Mouse (Mus musculus): ENCODE results near the gene Ly6c2.
"Not testable (repeated sequence)": the region's sequence is repeated elsewhere in the genome, so short reads cannot be mapped to it uniquely, and the experiment has no call there.

Gene Ly6c2

DNA sequence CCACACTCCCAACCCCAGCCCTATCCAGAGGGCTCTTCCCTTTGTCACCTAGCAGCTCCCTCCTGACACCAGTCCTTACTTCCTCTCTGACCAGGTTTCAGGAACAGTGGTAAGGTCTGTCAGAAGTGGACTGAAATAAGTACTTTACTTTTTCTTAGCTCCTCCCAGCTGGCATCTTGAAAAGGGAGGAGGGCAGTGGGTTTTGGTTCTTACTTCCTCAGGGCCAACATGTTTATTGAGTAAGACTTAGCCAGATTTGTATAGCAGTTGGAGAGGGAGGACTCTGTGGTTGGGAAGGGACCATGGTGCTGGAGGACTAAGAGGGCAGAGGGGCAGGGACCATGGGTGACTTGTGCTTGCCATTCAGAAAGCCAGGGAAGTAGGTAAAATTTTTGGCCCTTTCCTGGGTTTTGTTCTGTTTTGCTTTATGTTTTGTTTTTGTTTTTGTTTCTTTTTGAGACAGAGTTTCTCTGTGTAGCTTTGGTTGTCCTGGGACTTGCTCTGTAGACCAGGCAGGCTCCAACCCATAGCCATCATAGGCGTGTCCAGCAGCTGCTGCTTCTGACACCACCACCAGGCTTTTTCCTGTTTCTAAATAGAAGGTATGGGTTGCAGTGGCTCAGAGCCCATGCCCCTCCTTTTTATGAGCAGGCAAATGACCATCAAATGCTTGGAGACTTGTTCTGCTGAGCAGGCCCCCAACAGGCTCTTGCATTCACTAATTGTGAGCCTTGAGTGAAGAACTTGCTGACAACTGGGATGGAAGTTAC, at the start of gene Ly6c2:
Gene Ly6c2, minus strand, starts transcription at position 110 of the 770 bp plus-strand sequence.
- not testable (repeated sequence) for DNase-seq

GRCm38 (mm10) chr15:75157646-75158045, 45.9 kb upstream of the Ly6c2 start:
- no peak for DNase-seq

GRCm38 (mm10) chr15:75154940-75155339, 43.2 kb upstream of the Ly6c2 start, which contains the start of gene Ly6g:
TSS of gene Ly6g (plus strand) at chr15:75155240.
- DNase-seq: no peak

DNA sequence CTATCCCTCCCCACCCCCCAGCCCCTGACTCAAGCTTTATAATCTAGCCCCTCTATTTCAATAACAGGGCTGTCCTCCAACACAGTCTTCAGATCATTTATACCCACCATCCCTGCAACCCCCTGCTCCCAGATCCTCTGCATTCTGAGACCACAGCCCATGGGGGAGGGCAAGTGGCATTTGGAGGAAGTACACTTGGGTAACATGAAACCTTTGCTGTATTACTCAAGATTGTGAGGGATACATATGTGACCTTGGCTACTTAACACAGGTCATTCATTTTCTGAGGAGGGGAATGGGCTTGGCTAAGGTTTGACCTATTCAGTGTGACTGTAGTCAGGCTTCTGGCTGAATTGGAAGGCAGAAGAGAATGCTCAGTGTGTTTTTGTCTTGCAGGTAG, 41.3 kb upstream of the Ly6c2 start:
- no peak for DNase-seq

GRCm38 (mm10) chr15:75143735-75144134, 32.0 kb upstream of the Ly6c2 start:
- no peak for DNase-seq

DNA sequence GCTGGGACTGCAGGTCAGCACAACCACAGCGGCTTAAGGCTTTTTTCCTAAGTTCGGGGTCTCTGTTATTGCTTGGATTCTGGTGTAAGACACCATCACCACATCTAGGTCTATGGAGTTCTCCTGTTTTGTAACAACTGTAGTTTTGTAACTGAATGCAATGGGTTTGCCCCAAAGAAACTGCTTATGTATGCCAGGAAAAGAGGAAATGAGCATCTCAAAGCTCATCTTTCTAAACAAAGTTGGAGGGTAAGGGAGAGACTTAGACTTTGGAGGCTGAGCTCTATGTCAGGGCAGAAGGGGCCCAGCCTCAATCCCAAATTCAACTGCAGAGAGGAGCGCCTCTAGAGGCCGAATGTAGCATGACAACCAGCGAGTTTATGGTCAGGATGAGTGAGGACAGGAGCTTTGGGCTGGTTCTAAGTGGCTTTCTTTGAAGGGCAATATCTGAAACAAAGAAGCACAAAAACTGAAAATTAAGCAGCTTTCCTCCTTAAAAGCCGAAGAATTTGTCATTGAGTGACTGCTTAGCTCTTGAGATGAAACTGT, 30.1 kb upstream of the Ly6c2 start:
- not testable (repeated sequence) for DNase-seq

- not testable (repeated sequence) for DNase-seq
These were observed 26.0 kb upstream of the Ly6c2 start for GRCm38 (mm10) chr15:75137739-75138138.

DNA sequence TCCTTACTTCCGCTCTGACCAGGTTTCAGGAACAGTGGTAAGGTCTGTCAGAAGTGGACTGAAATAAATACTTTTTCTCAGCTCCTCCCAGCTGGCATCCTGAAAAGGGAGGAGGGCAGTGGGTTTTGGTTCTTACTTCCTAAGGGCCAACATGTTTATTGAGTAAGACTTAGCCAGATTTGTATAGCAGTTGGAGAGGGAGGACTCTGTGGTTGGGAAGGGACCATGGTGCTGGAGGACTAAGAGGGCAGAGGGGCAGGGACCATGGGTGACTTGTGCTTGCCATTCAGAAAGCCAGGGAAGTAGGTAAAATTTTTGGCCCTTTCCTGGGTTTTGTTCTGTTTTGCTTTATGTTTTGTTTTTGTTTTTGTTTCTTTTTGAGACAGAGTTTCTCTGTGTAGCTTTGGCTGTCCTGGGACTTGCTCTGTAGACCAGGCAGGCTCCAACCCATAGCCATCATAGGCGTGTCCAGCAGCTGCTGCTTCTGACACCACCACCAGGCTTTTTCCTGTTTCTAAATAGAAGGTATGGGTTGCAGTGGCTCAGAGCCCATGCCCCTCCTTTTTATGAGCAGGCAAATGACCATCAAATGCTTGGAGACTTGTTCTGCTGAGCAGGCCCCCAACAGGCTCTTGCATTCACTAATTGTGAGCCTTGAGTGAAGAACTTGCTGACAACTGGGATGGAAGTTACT, 23.5 kb upstream of the Ly6c2 start:
- DNase-seq: not testable (repeated sequence)

- DNase-seq: not testable (repeated sequence)
These were observed 20.6 kb upstream of the Ly6c2 start for GRCm38 (mm10) chr15:75132346-75132745.

DNA sequence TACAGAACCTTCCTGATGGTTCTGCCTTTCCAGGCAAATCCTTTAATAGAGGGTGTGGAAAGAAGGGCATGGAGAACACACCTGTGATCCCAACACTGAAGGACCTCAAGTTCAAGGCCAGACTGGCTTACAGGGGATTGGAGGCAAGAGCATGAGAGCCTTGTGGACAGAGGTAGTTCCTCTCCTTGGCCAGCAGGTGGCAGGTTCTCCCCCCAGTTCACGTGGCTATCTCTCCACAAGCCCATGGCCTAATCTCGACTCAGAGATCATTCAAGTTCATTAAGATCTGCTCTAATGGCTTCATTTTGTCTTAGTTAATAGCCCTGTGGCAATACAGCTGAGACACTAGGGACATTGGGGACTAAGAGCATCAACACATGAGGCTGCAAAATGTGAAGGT, 8.3 kb upstream of the Ly6c2 start:
- no peak for DNase-seq

DNA sequence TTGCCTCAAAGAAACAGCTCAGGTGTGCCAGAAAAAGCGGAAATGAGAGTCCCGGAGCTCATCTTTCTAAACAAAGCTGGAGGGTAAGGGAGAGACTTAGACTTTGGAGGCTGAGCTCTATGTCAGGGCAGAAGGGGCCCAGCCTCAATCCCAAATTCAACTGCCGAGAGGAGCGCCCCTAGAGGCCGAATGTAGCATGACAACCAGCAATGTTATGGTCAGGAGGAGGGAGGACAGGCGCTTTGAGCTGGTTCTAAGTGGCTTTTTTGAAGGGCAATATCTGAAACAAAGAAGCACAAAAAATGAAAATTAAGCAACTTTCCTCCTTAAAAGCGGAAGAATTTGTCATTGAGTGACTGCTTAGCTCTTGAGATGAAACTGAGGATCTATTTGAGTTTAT, 7.0 kb upstream of the Ly6c2 start:
- not testable (repeated sequence) for DNase-seq

DNA sequence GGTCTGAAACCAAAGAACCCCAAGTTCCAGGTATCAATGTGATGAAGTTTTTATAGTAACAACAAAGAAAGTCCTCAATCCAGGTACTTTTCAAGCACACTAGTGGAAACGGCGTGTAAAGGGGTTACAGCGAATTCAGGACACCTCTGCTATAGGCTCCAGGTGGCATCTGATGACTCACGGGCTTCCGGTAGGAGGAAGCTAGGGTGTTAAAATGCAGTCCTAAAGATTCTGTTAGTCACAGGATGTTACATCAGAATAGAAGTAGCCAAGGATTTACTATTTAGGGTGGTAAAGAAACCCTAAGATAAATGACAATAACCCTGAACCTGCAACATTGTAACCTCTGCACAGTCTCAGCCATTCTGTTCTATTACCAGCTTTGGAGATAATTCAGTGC, 5.7 kb upstream of the Ly6c2 start:
- DNase-seq: not testable (repeated sequence)

GRCm38 (mm10) chr15:75116525-75116924, 4.8 kb upstream of the Ly6c2 start:
- DNase-seq: no peak

DNA sequence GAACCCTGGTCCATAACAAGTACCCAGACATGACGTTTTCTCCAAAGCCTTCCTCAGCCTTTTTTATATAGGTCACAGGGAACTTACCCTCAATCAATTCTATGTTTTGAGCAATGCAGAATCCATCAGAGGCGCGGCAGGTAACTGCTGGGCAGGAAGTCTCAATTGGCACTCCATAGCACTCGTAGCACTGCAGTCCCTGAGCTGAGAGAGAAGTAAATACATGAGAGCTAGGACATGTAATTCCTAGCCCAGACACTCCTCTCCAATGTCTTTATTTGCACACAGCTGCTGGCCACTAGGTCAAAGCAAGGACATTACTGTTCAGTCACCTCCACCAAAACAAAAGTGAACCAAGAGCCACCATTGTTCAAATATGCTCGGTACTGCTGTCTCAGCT, 1.3 kb downstream of the Ly6c2 start:
- not testable (repeated sequence) for DNase-seq

DNA sequence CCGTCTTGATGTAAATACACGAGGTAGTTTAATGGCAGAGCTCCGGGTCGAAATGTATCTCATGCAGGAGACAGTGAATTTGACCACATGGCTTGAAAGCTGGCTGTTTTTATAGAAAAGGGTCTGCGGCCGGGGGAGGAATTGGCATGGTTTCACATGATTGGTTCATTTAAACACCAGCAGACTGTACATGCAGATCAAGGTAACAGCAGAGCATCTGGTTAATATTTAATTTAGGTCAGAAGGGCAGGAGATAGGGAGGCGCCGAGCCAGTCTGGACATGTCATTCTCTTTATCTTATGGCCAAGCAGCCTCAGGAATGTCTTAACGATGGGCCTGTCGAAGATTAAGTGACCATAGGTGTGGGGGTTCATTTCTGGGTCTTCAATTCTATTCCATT, 12.5 kb downstream of the Ly6c2 start:
- no peak for DNase-seq

DNA sequence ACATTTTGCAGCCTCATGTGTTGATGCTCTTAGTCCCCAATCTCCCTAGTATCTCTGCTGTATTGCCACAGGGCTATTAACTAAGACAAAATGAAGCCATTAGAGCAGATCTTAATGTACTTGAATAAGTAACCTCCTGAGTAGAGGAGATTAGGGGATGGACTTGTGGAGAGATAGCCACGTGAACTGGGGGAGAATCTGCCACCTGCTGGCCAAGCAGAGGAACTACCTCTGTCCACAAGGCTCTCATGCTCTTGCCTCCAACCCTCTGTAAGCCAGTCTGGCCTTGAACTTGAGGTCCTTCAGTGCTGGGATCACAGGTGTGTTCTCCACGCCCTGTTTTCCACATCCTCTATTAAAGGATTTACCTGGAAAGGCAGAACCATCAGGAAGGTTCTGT, 23.7 kb downstream of the Ly6c2 start:
- DNase-seq: not testable (repeated sequence)

DNA sequence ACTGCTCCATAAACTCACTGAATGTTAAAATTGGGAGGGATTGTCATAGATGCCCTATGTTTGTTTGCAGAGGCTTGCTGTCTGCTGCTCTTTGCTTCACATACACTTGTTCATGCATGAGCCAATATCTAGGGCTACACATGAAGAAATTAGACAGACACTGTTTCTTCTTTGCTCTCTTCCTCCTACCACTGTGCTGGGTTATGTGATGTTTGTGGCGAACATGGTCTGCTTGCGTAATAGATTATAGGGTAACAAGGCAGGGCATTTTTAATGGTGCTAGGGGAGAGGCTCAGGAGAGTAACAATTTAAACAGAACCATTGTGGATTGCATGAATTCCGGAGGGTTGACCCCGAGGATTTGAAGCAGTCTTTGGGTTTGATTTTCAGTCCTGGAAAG, 41.8 kb downstream of the Ly6c2 start:
- DNase-seq: no peak

DNA sequence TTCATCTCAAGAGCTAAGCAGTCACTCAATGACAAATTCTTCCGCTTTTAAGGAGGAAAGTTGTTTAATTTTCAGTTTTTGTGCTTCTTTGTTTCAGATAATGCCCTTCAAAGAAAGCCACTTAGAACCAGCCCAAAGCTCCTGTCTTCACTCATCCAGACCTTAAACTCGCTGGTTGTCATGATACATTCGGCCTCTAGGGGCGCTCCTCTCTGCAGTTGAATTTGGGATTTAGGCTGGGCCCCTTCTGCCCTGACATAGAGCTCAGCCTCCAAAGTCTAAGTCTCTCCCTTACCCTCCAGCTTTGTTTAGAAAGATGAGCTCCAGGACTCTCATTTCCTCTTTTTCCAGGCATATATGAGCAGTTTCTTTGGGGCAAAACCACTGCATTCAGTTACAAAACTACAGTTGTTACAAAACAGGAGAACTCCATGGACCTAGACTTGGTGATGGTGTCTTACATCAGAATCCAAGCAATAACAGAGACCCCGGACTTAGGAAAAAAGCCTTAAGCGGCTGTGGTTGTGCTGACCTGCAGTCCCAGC, 49.7 kb downstream of the Ly6c2 start:
- peak; percentile 23 for DNase-seq

- DNase-seq: peak; percentile 24
These were observed 51.3 kb downstream of the Ly6c2 start for GRCm38 (mm10) chr15:75060505-75060904.
